9 mouse cellular contexts compared by ENCODE assay signal in genomic region chr11:51785926-51786325, GRCm38 (mm10). TPM values are rescaled to one million over a fixed set of nuclear protein-coding genes. Genes with fewer than 3 reads are reported as not detected.
A peak's percentile ranks its signal among the peaks of the same experiment; 100 is the strongest.
DNase-seq lines count a peak whose midpoint lies in the region; ATAC-seq and TF ChIP-seq lines count a peak whose summit lies in the region.
"Had no signal": no experiment of that assay in that cellular context is flagged by ENCODE, and none has a peak within 500 bp of the region (broad histone marks: within the 10 kb centered on the region; RNA-seq: fewer than 3 reads in every experiment).

No protein-coding gene starts in this region.

- no peak overlapping the region for H3K4me3 ChIP-seq in heart, postnatal 0 days (ENCODE audit: low read depth, low read length)
- H3K4me3 ChIP-seq in heart, embryonic 11.5 days (ENCODE audit: low read depth, low read length): no peak overlapping the region
- H3K4me3 ChIP-seq in embryonic facial prominence, embryonic 10.5 days: no peak overlapping the region
- no peak overlapping the region for H3K4me3 ChIP-seq in lung, embryonic 14.5 days (ENCODE audit: low read depth, low read length)
- H3K4me3 ChIP-seq: limb, embryonic 12.5 days had no signal

- H3K9ac ChIP-seq in heart, postnatal 0 days (replicated peaks; ENCODE audit: low read depth, low read length): no peak overlapping the region
- H3K9ac ChIP-seq in heart, embryonic 11.5 days (ENCODE audit: low read depth, low read length): no peak overlapping the region
- H3K9ac ChIP-seq in lung, embryonic 14.5 days: no peak overlapping the region
- H3K9ac ChIP-seq: limb, embryonic 12.5 days had no signal

- H3K36me3 ChIP-seq in heart, postnatal 0 days (replicated peaks; ENCODE audit: control insufficient read depth, insufficient read depth, low read length): peaks cover 69% of the 10 kb centered on the region
- peaks cover 16% of the 10 kb centered on the region for H3K36me3 ChIP-seq in heart, embryonic 11.5 days (ENCODE audit: control insufficient read depth, insufficient read depth, low read length)
- H3K36me3 ChIP-seq in embryonic facial prominence, embryonic 10.5 days (replicated peaks): peaks cover 91% of the 10 kb centered on the region
- H3K36me3 ChIP-seq in lung, embryonic 14.5 days (ENCODE audit: insufficient read depth): peaks cover 78% of the 10 kb centered on the region

- no peaks in the 10 kb centered on the region for H3K4me1 ChIP-seq in heart, postnatal 0 days (ENCODE audit: control insufficient read depth, insufficient read depth)
- no peaks in the 10 kb centered on the region for H3K4me1 ChIP-seq in heart, embryonic 11.5 days (ENCODE audit: control insufficient read depth, insufficient read depth, low read length)
- no peaks in the 10 kb centered on the region for H3K4me1 ChIP-seq in embryonic facial prominence, embryonic 10.5 days
- H3K4me1 ChIP-seq in lung, embryonic 14.5 days (ENCODE audit: insufficient read depth): no peaks in the 10 kb centered on the region
- H3K4me1 ChIP-seq: limb, embryonic 12.5 days had no signal

- DNase-seq in heart, postnatal 0 days (ENCODE audit: low spot score): no peak
- DNase-seq in urinary bladder, postnatal 25 days (ENCODE audit: low spot score): peak; percentile 41
- no peak for DNase-seq in urinary bladder, adult 18-20 months (ENCODE audit: low spot score in 2 of 2)
- peak; percentile 60 for DNase-seq in embryonic facial prominence, embryonic 10.5 days (ENCODE audit: low spot score)
- peak; percentile 56 for DNase-seq in lung, embryonic 14.5 days
- peak; percentile 29 to 69 for DNase-seq in thymus, postnatal 10 days (ENCODE audit: low spot score in 2 of 2)

- no peak overlapping the region for H3K27ac ChIP-seq in heart, postnatal 0 days (ENCODE audit: low read depth)
- no peak overlapping the region for H3K27ac ChIP-seq in heart, embryonic 11.5 days (ENCODE audit: low read depth, low read length)
- H3K27ac ChIP-seq in embryonic facial prominence, embryonic 10.5 days (replicated peaks): no peak overlapping the region
- H3K27ac ChIP-seq in lung, embryonic 14.5 days (ENCODE audit: low read depth): no peak overlapping the region
- H3K27ac ChIP-seq: limb, embryonic 12.5 days had no signal

- TF ChIP-seq EP300 in heart, postnatal 0 days (IDR thresholded peaks at IDR 0.05; ENCODE audit: low read depth): no peak

- ATAC-seq in heart, postnatal 0 days (ENCODE audit: insufficient read depth, low read depth): no peak
- no peak for ATAC-seq in heart, embryonic 11.5 days (replicated peaks; ENCODE audit: insufficient number of reproducible peaks, low FRiP score, low TSS enrichment)
- no peak for ATAC-seq in lung, embryonic 14.5 days (ENCODE audit: insufficient read depth)
- ATAC-seq in activated CD4-positive, CD25-positive, alpha-beta regulatory T cell, adult 4 months: no peak

- H3K4me2 ChIP-seq in heart, postnatal 0 days (ENCODE audit: low read depth, low read length): no peak overlapping the region
- no peak overlapping the region for H3K4me2 ChIP-seq in heart, embryonic 11.5 days
- no peak overlapping the region for H3K4me2 ChIP-seq in lung, embryonic 14.5 days
- H3K4me2 ChIP-seq: limb, embryonic 12.5 days had no signal

- TF ChIP-seq CTCF in heart, postnatal 0 days (IDR thresholded peaks at IDR 0.05; ENCODE audit: low read depth): peak; percentile 45
- TF ChIP-seq CTCF in lung, embryonic 14.5 days (IDR thresholded peaks at IDR 0.05; ENCODE audit: low read depth): peak; percentile 70

- H3K9me3 ChIP-seq in heart, postnatal 0 days (replicated peaks; ENCODE audit: control insufficient read depth, low read length): no peaks in the 10 kb centered on the region
- H3K9me3 ChIP-seq in heart, embryonic 11.5 days (replicated peaks; ENCODE audit: control insufficient read depth, low read length): no peaks in the 10 kb centered on the region
- H3K9me3 ChIP-seq in embryonic facial prominence, embryonic 10.5 days: no peaks in the 10 kb centered on the region
- no peaks in the 10 kb centered on the region for H3K9me3 ChIP-seq in lung, embryonic 14.5 days (ENCODE audit: low read depth, low read length)

- H3K27me3 ChIP-seq in heart, postnatal 0 days (ENCODE audit: control insufficient read depth, insufficient read depth, low read length): no peaks in the 10 kb centered on the region
- H3K27me3 ChIP-seq in heart, embryonic 11.5 days (ENCODE audit: control insufficient read depth, insufficient read depth, low read length): no peaks in the 10 kb centered on the region
- H3K27me3 ChIP-seq in embryonic facial prominence, embryonic 10.5 days (replicated peaks; ENCODE audit: low read depth, poor library complexity, severe bottlenecking): no peaks in the 10 kb centered on the region
- no peaks in the 10 kb centered on the region for H3K27me3 ChIP-seq in lung, embryonic 14.5 days (ENCODE audit: insufficient read depth, low read length)
- H3K27me3 ChIP-seq: limb, embryonic 12.5 days had no signal

- 91% methylated on average over 6 of the region's 6 CpGs for WGBS in heart, postnatal 0 days
- 89% methylated on average over 6 of the region's 6 CpGs for WGBS in heart, embryonic 11.5 days (ENCODE audit: insufficient replicate concordance)
- 89% methylated on average over 6 of the region's 6 CpGs for WGBS in embryonic facial prominence, embryonic 10.5 days
- WGBS in lung, embryonic 14.5 days: 84% methylated on average over 6 of the region's 6 CpGs

RNA-seq across cellular contexts. Expression of gene Sar1b, which starts 22.4 kb away (rescaled TPM):
- total RNA-seq in heart, postnatal 0 days (2014; rRNA removed; ENCODE audit: low replicate concordance): 124 and 134 TPM in 2 replicates
- polyA plus RNA-seq in heart, postnatal 0 days (2015; fragmentation: Nextera tagmentation; extraction: Ambion mirVana): 194 and 196 TPM in 2 replicates
- polyA plus RNA-seq in heart, embryonic 11.5 days (2014; fragmentation: Nextera tagmentation; extraction: Ambion mirVana): 132 and 136 TPM in 2 replicates
- polyA plus RNA-seq in embryonic facial prominence, embryonic 10.5 days (2016; fragmentation: Nextera tagmentation; extraction: Ambion mirVana): 94.9 and 105 TPM in 2 replicates
- polyA plus RNA-seq in lung, embryonic 14.5 days (2014; fragmentation: Nextera tagmentation; extraction: Ambion mirVana): 105 and 109 TPM in 2 replicates
- polyA plus RNA-seq in activated CD4-positive, CD25-positive, alpha-beta regulatory T cell, adult 4 months (2017; shearing (Covaris generic)): 100 to 1,000 TPM; 152 to 155 TPM

RNA-seq across cellular contexts. Expression of gene Sec24a, which starts 22.5 kb away (rescaled TPM):
- 8.3 and 11.8 TPM in 2 replicates for total RNA-seq in heart, postnatal 0 days (2014; rRNA removed; ENCODE audit: low replicate concordance)
- polyA plus RNA-seq in heart, postnatal 0 days (2015; fragmentation: Nextera tagmentation; extraction: Ambion mirVana): 6.2 and 7.3 TPM in 2 replicates
- 14.2 and 14.5 TPM in 2 replicates for polyA plus RNA-seq in heart, embryonic 11.5 days (2014; fragmentation: Nextera tagmentation; extraction: Ambion mirVana)
- polyA plus RNA-seq in embryonic facial prominence, embryonic 10.5 days (2016; fragmentation: Nextera tagmentation; extraction: Ambion mirVana): 13.5 and 14.3 TPM in 2 replicates
- 16.3 and 16.8 TPM in 2 replicates for polyA plus RNA-seq in lung, embryonic 14.5 days (2014; fragmentation: Nextera tagmentation; extraction: Ambion mirVana)
- polyA plus RNA-seq in activated CD4-positive, CD25-positive, alpha-beta regulatory T cell, adult 4 months (2017; shearing (Covaris generic)): 10 to 100 TPM; 20.9 to 28.3 TPM

Comparison
In these comparisons a context has a peak if more than half of its experiments do, and no peak if none do; other contexts are left out.
1. DNase-seq: peak in urinary bladder, postnatal 25 days (single experiment), embryonic facial prominence, embryonic 10.5 days (single experiment), lung, embryonic 14.5 days (single experiment) and thymus, postnatal 10 days (2 of 2); none in heart, postnatal 0 days (single experiment) and urinary bladder, adult 18-20 months (0 of 2).